Mouse (Mus musculus) spleen, postnatal 14 days (tissue): Measurements from ENCODE around the gene Luc7l2.

Experiments
- DNase-seq, 2 experiments: peaks; one replicate each; pipeline ENCODE4 v3.0.0; 2021 to 2022; ENCODE audit warnings: low spot score in 2 of 2

Luc7l2 gene

DNA sequence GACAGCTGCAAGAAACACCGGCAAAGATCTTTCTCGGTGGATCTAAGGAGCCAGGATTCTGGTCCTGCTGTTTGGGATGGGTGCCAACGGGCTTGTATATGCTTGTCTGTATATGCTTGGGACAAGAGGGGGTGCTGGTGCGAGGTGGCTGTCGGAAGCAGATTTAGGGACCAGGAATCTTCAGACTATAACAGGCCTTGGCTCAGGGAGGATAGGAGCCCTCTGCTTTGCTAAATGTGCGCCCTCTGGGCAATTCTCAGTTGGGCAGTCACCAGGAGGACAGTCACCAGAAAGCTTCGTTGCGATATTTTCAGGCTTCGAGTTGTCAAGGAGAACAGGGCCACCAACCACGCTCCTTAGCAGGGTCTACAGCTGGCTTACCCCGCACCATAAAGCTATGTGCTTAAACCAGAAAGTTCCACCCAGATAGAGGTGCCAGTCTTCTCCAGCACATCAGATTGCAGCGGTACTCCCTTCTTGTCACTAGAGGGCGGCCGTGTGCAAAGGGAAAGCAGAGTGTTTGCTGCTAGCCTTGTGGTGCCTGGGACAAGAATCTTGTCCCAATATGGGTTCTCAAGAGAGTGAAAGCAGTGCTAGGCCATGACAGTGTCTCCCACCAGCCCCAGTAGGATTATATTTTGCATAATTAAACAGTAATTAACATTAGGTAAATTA lies 99.3 kb downstream of the Luc7l2 start:
- DNase-seq, result peak; percentile 32 to 56
